Comparison of ENCODE assay signal across 8 mouse cellular contexts in the genomic region with DNA sequence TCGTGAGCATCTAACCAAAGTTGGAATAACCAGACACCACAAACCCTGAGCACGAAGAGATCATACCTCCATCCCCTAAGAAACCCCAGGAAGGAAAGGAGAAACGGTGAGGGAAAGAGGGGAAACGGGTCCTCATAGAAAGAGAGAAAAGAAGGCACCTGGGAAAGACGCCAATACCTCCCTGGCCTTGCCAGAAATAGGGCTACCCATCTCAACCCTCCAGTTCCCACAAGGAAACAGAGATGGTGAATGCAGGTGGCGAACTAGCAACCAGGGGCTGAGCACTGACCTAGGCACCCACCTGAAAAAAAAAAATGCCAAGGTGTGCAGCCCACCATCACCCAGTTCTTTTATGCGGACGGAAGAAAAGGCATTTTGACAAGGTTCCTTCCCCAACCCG. TPM values are rescaled to one million over a fixed set of nuclear protein-coding genes. Genes with fewer than 3 reads are reported as not detected.
DNase-seq lines count a peak whose midpoint lies in the region; ATAC-seq and TF ChIP-seq lines count a peak whose summit lies in the region.

No protein-coding gene starts in this region.

- TF ChIP-seq POLR2A in ES-Bruce4 (IDR thresholded peaks at IDR 0.05; ENCODE audit: insufficient read depth, low read length) = no peak

- no peak for DNase-seq in heart, postnatal 25 days (ENCODE audit: low spot score)
- DNase-seq in liver, embryonic 14.5 days (ENCODE audit: low read depth in 3 of 3, low spot score in 3 of 3) = no peak
- DNase-seq in adrenal gland, postnatal 4 days (ENCODE audit: low spot score in 2 of 2) = no peak
- no peak for DNase-seq in ovary, postnatal 14 days (ENCODE audit: low spot score)
- no peak for DNase-seq in right cerebral cortex, adult 2 months (ENCODE audit: low spot score in 2 of 2)

- H3K4me3 ChIP-seq in heart, embryonic 11.5 days (ENCODE audit: low read depth, low read length) = peak overlapping the region; percentile 92
- H3K4me3 ChIP-seq in ES-Bruce4 (ENCODE audit: low read depth, low read length) = peak overlapping the region; percentile 65
- H3K4me3 ChIP-seq in forebrain, embryonic 12.5 days (replicated peaks) = peak overlapping the region; percentile 93
- peak overlapping the region; percentile 76; a peak in 3 of 4 replicates for H3K4me3 ChIP-seq in liver, embryonic 14.5 days (ENCODE audit: insufficient read depth in 1 of 2, low read depth in 2 of 2, low read length in 2 of 2)

- peaks cover 21% of the 10 kb centered on the region for H3K27me3 ChIP-seq in heart, embryonic 11.5 days (ENCODE audit: control insufficient read depth, insufficient read depth, low read length)
- no peaks in the 10 kb centered on the region for H3K27me3 ChIP-seq in ES-Bruce4 (ENCODE audit: control insufficient read depth, insufficient read depth, low read length, poor library complexity, severe bottlenecking)
- peaks cover 13% of the 10 kb centered on the region; the same call in 1 of the 2 replicates for H3K27me3 ChIP-seq in forebrain, embryonic 12.5 days
- peaks cover 12% of the 10 kb centered on the region for H3K27me3 ChIP-seq in liver, embryonic 14.5 days (ENCODE audit: control insufficient read depth, insufficient read depth, low read length)

- no peak for TF ChIP-seq CTCF in ES-Bruce4 (IDR thresholded peaks at IDR 0.05; ENCODE audit: low read depth, low read length)
- TF ChIP-seq CTCF in liver, embryonic 14.5 days (IDR thresholded peaks at IDR 0.05; ENCODE audit: low read depth) = no peak

- H3K9me3 ChIP-seq in heart, embryonic 11.5 days (replicated peaks; ENCODE audit: control insufficient read depth, low read length) = no peaks in the 10 kb centered on the region
- H3K9me3 ChIP-seq in ES-Bruce4 (replicated peaks; ENCODE audit: control insufficient read depth, insufficient read depth, low read length, poor library complexity, severe bottlenecking) = no peaks in the 10 kb centered on the region
- H3K9me3 ChIP-seq in forebrain, embryonic 12.5 days = no peaks in the 10 kb centered on the region
- no peaks in the 10 kb centered on the region for H3K9me3 ChIP-seq in liver, embryonic 14.5 days (ENCODE audit: control insufficient read depth, low read length)

- H3K27ac ChIP-seq in heart, embryonic 11.5 days (ENCODE audit: low read depth, low read length) = no peak overlapping the region
- H3K27ac ChIP-seq in ES-Bruce4 (ENCODE audit: insufficient read depth, low read length) = no peak overlapping the region
- H3K27ac ChIP-seq in forebrain, embryonic 12.5 days = peak overlapping the region; percentile 79; the same call in 1 of the 2 replicates
- no peak overlapping the region for H3K27ac ChIP-seq in liver, embryonic 14.5 days

- TF ChIP-seq EP300 in ES-Bruce4 (IDR thresholded peaks at IDR 0.05; ENCODE audit: insufficient read depth, low read depth, low read length) = no peak
- no peak for TF ChIP-seq EP300 in liver, embryonic 14.5 days (IDR thresholded peaks at IDR 0.05; ENCODE audit: low read depth)

- peak overlapping the region; percentile 93 for H3K4me2 ChIP-seq in heart, embryonic 11.5 days
- H3K4me2 ChIP-seq in forebrain, embryonic 12.5 days = peak overlapping the region; percentile 65
- peak overlapping the region; percentile 75 for H3K4me2 ChIP-seq in liver, embryonic 14.5 days (ENCODE audit: low read depth)

- ATAC-seq in heart, embryonic 11.5 days (replicated peaks; ENCODE audit: insufficient number of reproducible peaks, low FRiP score, low TSS enrichment) = no peak
- ATAC-seq in forebrain, embryonic 12.5 days (ENCODE audit: low FRiP score) = no peak; the same call in 1 of the 2 replicates
- no peak for ATAC-seq in liver, embryonic 14.5 days (ENCODE audit: insufficient read depth)

- 32% methylated on average over 9 of the region's 9 CpGs for WGBS in heart, embryonic 11.5 days (ENCODE audit: insufficient replicate concordance)
- 37% methylated on average over 9 of the region's 9 CpGs for WGBS in forebrain, embryonic 12.5 days
- WGBS in liver, embryonic 14.5 days (ENCODE audit: insufficient replicate concordance) = 29% methylated on average over 9 of the region's 9 CpGs

- 0 out of 2 replicates have a peak, but pooled peaks cover 3% of the 10 kb centered on the region for H3K4me1 ChIP-seq in heart, embryonic 11.5 days (ENCODE audit: control insufficient read depth, insufficient read depth, low read length)
- H3K4me1 ChIP-seq in ES-Bruce4 (ENCODE audit: control insufficient read depth, insufficient read depth, low read length) = no peaks in the 10 kb centered on the region
- H3K4me1 ChIP-seq in forebrain, embryonic 12.5 days = peaks cover 7% of the 10 kb centered on the region
- peaks cover 0 to 11% of the 10 kb centered on the region in 2 experiments; a peak in 1 of 4 replicates for H3K4me1 ChIP-seq in liver, embryonic 14.5 days (replicated peaks; ENCODE audit: control insufficient read depth in 2 of 2, insufficient read depth in 2 of 2, low read length in 1 of 2)

- no peaks in the 10 kb centered on the region for H3K36me3 ChIP-seq in heart, embryonic 11.5 days (ENCODE audit: control insufficient read depth, insufficient read depth, low read length)
- H3K36me3 ChIP-seq in ES-Bruce4 (ENCODE audit: control insufficient read depth, insufficient read depth, low read length, poor library complexity, severe bottlenecking) = no peaks in the 10 kb centered on the region
- no peaks in the 10 kb centered on the region for H3K36me3 ChIP-seq in forebrain, embryonic 12.5 days (replicated peaks)
- H3K36me3 ChIP-seq in liver, embryonic 14.5 days (replicated peaks; ENCODE audit: control insufficient read depth, insufficient read depth, low read depth) = no peaks in the 10 kb centered on the region

- intact Hi-C loops in heart, postnatal 25 days (cut with DNase I) = no loop called here

- no peak overlapping the region for H3K9ac ChIP-seq in heart, embryonic 11.5 days (ENCODE audit: low read depth, low read length)
- no peak overlapping the region; the same call in 1 of the 2 replicates for H3K9ac ChIP-seq in ES-Bruce4 (ENCODE audit: low read depth, poor library complexity, severe bottlenecking)
- peak overlapping the region; percentile 90 for H3K9ac ChIP-seq in forebrain, embryonic 12.5 days
- H3K9ac ChIP-seq in liver, embryonic 14.5 days (replicated peaks) = no peak overlapping the region

RNA-seq across cellular contexts. Expression of a gene that starts 1.4 kb away (rescaled TPM):
- 1.6 and 1.8 TPM in 2 replicates for polyA plus RNA-seq in heart, embryonic 11.5 days (2014; fragmentation: Nextera tagmentation; extraction: Ambion mirVana)
- total RNA-seq in heart, postnatal 25 days (2021) = 1 to 10 TPM; 3.8 to 5.0 TPM
- polyA plus RNA-seq in ES-Bruce4 (2011; ENCODE audit: insufficient read depth, insufficient read length, low read depth, missing spikeins) = 1.4 and 2.3 TPM in 2 replicates
- polyA plus RNA-seq in forebrain, embryonic 12.5 days (2016; fragmentation: Nextera tagmentation; extraction: Ambion mirVana) = 16.7 and 18.4 TPM in 2 replicates
- polyA plus RNA-seq in liver, embryonic 14.5 days (2012; rRNA removed) = 2.0 and 2.4 TPM in 2 replicates
- polyA plus RNA-seq in liver, embryonic 14.5 days (2014; fragmentation: Nextera tagmentation; extraction: Ambion mirVana) = 2.0 and 2.7 TPM in 2 replicates
- total RNA-seq in adrenal gland, postnatal 4 days (2021) = 10 to 100 TPM; 18.3 to 19.8 TPM

RNA-seq across cellular contexts. Expression of a gene that starts 22.9 kb away (rescaled TPM):
- 2.7 and 3.8 TPM in 2 replicates for polyA plus RNA-seq in heart, embryonic 11.5 days (2014; fragmentation: Nextera tagmentation; extraction: Ambion mirVana)
- total RNA-seq in heart, postnatal 25 days (2021) = 1 to 10 TPM; 2.6 to 3.6 TPM
- 34.1 and 39.3 TPM in 2 replicates for polyA plus RNA-seq in ES-Bruce4 (2011; ENCODE audit: insufficient read depth, insufficient read length, low read depth, missing spikeins)
- polyA plus RNA-seq in forebrain, embryonic 12.5 days (2016; fragmentation: Nextera tagmentation; extraction: Ambion mirVana) = 5.6 and 6.1 TPM in 2 replicates
- 0.14 and 0.15 TPM in 2 replicates for polyA plus RNA-seq in liver, embryonic 14.5 days (2012; rRNA removed)
- 0.05 TPM in 1 of 2 replicates, not detected in the other for polyA plus RNA-seq in liver, embryonic 14.5 days (2014; fragmentation: Nextera tagmentation; extraction: Ambion mirVana)
- 1 to 10 TPM; 2.7 to 6.7 TPM for total RNA-seq in adrenal gland, postnatal 4 days (2021)
